Mouse (Mus musculus) midbrain, embryonic 14.5 days (tissue): ENCODE data around the gene Brip1. TPM values are rescaled to one million over a fixed set of nuclear protein-coding genes. Genes with fewer than 3 reads are reported as not detected.

Source experiments
- ATAC-seq: fragments of 200-750 bp; cut with Nextera tagmentation; 2 replicates; pipeline ENCODE4 v1.8.0; 2017; ENCODE audit warnings: moderate number of reproducible peaks, moderate library complexity; ENCODE audit not compliant: low FRiP score, low TSS enrichment
- DNase-seq: peaks from one replicate; pipeline ENCODE4 v3.0.0-alpha.2; 2015
- H3K27ac ChIP-seq: fragments of 300-500 bp; sonication (generic); replicated peaks from 2 replicates; pipeline ENCODE4 v1.5.1; 2014; ENCODE audit warnings: mild to moderate bottlenecking, low read depth, low read length, moderate library complexity
- H3K27me3 ChIP-seq: fragments of 300-500 bp; sonication (generic); 2 replicates; pipeline ENCODE4 v1.6.1; 2014; ENCODE audit warnings: low read length, control low read depth, mixed read lengths; ENCODE audit not compliant: control insufficient read depth, insufficient read depth
- H3K36me3 ChIP-seq: fragments of 300-500 bp; sonication (generic); 2 replicates; pipeline ENCODE4 v1.6.1; 2014; ENCODE audit warnings: low read length, control low read depth; ENCODE audit not compliant: control insufficient read depth, insufficient read depth
- H3K4me1 ChIP-seq: fragments of 300-500 bp; sonication (generic); 2 replicates; pipeline ENCODE4 v1.6.1; 2014; ENCODE audit warnings: mild to moderate bottlenecking, antibody characterized with exemption, low read length, control low read depth; ENCODE audit not compliant: control insufficient read depth, insufficient read depth
- H3K4me2 ChIP-seq: fragments of 300-500 bp; sonication (generic); 2 replicates; pipeline ENCODE4 v1.6.1; 2014; ENCODE audit warnings: mild to moderate bottlenecking, low read length, moderate library complexity
- H3K4me3 ChIP-seq: fragments of 300-500 bp; sonication (generic); replicated peaks from 2 replicates; pipeline ENCODE4 v1.5.1; 2014; ENCODE audit warnings: low read depth, low read length
- H3K9ac ChIP-seq: fragments of 300-500 bp; sonication (generic); replicated peaks from 2 replicates; pipeline ENCODE4 v1.6.1; 2014; ENCODE audit warnings: mild to moderate bottlenecking, low read length, moderate library complexity
- H3K9me3 ChIP-seq: fragments of 300-500 bp; sonication (generic); 2 replicates; pipeline ENCODE4 v1.6.1; 2016; ENCODE audit warnings: low read length, control low read depth, mixed read lengths; ENCODE audit not compliant: control insufficient read depth
- WGBS: fragments of 180-500 bp; shearing (Covaris S2); extraction: QIAGEN DNeasy Blood & Tissue Kit; methylation state at CpG from one replicate; pipeline ENCODE4 v1.1.7; 2014; 5-methylcytosine and 5-hydroxymethylcytosine counted together
- polyA plus RNA-seq: library from polyadenylated mRNA; unstranded; fragments of >200 nt; fragmentation: Nextera tagmentation; extraction: Ambion mirVana; gene quantifications from 2 replicates; pipeline ENCODE4 v1.2.1, GENCODE M21; 2014

Brip1 gene
- 0.90 and 1.8 TPM in 2 replicates for polyA plus RNA-seq

DNA sequence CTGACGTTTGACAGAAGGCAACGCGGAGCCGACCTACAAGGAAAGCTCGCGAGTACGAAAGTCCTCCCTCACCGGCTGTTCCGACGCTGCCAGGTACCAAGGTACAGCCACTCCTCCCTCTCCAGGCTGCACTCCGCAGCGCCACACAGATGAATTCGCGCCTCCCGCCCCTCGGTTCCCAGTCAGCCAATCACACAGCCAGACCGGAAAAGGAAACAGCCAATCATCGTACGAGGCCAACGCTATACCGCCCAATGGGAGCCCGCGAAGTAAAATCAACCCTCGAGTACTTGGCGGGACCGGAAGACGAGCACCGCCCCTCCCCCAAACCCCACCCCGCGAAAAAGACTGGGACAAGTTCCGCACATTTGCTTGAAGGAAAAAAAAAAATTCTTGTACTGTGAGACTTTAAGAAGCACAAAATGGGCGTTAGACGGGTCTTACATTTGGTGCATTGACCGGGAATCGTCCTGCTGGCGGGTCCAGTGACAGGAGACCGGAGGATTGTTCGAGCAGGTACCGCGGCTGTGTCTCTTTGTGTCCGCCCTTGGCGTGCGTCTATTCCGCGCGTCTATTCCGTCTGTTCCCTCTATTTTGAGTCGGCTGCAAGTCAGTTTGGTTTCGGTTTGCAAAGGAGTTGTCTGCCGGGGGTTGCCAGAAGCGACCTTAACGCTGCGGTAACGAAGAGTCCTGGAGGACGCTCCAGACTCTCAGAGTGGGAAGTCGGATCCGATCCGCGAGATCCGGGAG lies at the start of gene Brip1:
Brip1 (minus strand) TSS at position 157 of the 750 bp plus-strand sequence.
- Histone ChIP-seq H3K9ac (peak within 1 kb of the TSS; percentile 73), H3K36me3 (peaks cover 29% of the 10 kb centered on the region), H3K4me3 (peak within 1 kb of the TSS; percentile 76), H3K27ac (peak within 1 kb of the TSS; percentile 76), H3K4me1 (peaks cover 2% of the 10 kb centered on the region), H3K4me2 (peak within 1 kb of the TSS; percentile 80), H3K9me3 (peaks cover 10% of the 10 kb centered on the region), H3K27me3 (no peaks in the 10 kb centered on the region)
- peak; percentile 97 for DNase-seq
- WGBS = under 1% methylated on average over 60 of the region's 60 CpGs
- peak; percentile 98 for ATAC-seq

DNA sequence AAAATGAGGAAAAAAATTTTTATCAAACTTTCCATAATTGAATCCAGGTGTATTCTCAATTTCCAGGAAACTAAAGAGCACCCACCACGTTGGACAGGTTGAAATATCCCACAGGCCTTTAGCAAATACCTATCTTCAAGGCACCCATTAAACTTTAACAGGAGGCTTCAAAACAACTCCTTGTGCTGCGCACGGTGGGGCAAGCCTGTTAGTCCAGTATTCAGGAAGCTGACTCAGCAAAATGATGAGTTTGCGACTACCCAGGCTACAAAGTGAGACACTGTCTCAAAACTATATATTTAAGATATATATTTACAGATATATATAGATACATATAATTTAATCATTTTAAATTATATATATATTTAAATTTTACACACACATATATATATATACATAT lies 31.5 kb upstream of the Brip1 start:
- no peak overlapping the region for H3K27ac ChIP-seq
- no peak overlapping the region for H3K4me2 ChIP-seq
- no peak for DNase-seq
- H3K36me3 ChIP-seq = peaks cover 84% of the 10 kb centered on the region
- H3K9me3 ChIP-seq = no peaks in the 10 kb centered on the region
- H3K4me3 ChIP-seq = no peak overlapping the region
- no peaks in the 10 kb centered on the region for H3K27me3 ChIP-seq
- 97% methylated on average over 4 of the region's 4 CpGs for WGBS
- no peak for ATAC-seq
- H3K4me1 ChIP-seq = no peaks in the 10 kb centered on the region
- no peak overlapping the region for H3K9ac ChIP-seq

DNA sequence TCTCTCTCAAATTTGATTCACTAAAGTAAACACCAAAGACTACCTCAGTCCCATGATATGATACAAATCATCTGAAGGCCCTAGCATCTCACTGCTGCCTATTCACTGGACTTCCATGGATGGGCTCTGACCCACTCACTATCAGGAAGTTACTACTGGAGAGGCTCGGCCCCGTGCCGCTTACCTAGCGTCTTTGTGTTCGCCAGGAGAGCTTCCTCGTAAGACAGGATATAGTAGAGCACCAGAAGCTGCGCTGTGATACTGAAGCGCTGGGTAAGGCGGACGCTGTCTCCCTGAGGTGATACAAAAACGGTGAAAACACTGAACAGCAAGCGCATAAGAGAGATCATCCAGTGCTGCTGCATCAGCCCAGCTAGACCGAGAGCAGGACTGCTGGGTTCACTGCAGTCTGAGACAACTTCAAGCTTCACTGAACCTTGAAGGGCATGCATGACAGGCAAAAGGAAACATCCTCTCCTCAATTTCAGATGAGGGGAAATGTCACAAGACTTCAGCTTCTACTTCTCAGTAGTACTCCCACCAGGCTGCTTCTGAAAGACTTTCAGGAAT lies 30.9 kb upstream of the Brip1 start:
- H3K36me3 ChIP-seq = peaks cover 84% of the 10 kb centered on the region

DNA sequence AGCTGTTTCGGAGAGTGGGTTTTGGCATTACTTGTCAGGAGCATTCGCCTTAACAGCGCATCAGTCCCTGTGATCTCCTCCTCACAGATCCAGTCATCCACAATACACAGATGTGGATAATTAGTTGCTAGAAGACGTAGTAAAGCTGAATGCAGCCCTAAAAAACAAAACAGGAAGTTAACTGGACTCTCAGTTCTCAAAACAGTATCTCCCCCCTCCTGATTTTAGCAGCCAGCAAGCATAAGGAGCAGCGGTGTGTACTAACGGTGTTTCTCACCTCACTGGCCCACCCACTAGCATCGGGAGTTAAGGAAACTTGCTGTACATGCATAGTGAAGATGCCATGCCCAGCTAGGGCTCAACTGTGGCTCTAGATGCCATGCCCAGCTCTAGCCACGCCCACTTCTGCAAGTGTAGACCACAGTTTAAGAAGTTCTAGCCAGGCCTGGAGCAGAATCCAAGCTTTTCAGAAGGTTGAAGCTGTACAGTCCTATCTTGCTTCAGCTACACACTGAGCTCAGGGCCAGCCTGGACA lies 25.7 kb upstream of the Brip1 start:
- ATAC-seq (no peak), DNase-seq (no peak)
- Histone ChIP-seq H3K36me3 (peaks cover 76% of the 10 kb centered on the region), H3K27ac (no peak overlapping the region), H3K9me3 (no peaks in the 10 kb centered on the region), H3K27me3 (no peaks in the 10 kb centered on the region), H3K9ac (no peak overlapping the region), H3K4me3 (no peak overlapping the region), H3K4me2 (no peak overlapping the region), H3K4me1 (no peaks in the 10 kb centered on the region)
- WGBS = 91% methylated on average over 8 of the region's 8 CpGs

More for the DNA sequence above, 30.9 kb upstream of the Brip1 start:
- H3K4me3 ChIP-seq = no peak overlapping the region
- H3K27ac ChIP-seq = no peak overlapping the region
- no peaks in the 10 kb centered on the region for H3K9me3 ChIP-seq
- H3K27me3 ChIP-seq = no peaks in the 10 kb centered on the region
- H3K9ac ChIP-seq = no peak overlapping the region
- no peak for ATAC-seq
- WGBS = 97% methylated on average over 13 of the region's 13 CpGs
- no peak overlapping the region for H3K4me2 ChIP-seq
- H3K4me1 ChIP-seq = no peaks in the 10 kb centered on the region
- DNase-seq = no peak

DNA sequence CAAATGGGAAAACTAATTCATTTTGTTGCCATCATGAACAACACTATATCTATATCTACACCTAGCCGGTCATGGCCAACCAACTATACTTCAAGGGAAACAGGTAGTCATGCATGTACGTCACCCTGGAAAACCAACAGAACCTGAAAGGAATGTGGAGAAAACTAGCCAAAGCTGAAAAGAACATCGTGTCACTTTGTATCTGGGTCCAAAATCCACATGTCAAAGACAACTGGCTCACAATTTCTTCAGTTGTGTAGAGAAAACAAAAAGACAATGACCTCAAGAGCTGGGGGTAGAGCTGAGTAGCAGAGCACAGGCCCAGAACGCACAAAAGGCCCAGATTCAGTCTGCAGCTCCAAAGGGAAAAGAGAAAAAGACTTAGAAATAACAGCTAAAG lies 24.8 kb upstream of the Brip1 start:
- H3K27me3 ChIP-seq = no peaks in the 10 kb centered on the region
- no peaks in the 10 kb centered on the region for H3K4me1 ChIP-seq
- no peak overlapping the region for H3K9ac ChIP-seq
- H3K9me3 ChIP-seq = no peaks in the 10 kb centered on the region
- 84% methylated on average over 4 of the region's 4 CpGs for WGBS
- DNase-seq (no peak), ATAC-seq (no peak)
- no peak overlapping the region for H3K27ac ChIP-seq
- no peak overlapping the region for H3K4me3 ChIP-seq
- H3K36me3 ChIP-seq = peaks cover 73% of the 10 kb centered on the region
- no peak overlapping the region for H3K4me2 ChIP-seq

DNA sequence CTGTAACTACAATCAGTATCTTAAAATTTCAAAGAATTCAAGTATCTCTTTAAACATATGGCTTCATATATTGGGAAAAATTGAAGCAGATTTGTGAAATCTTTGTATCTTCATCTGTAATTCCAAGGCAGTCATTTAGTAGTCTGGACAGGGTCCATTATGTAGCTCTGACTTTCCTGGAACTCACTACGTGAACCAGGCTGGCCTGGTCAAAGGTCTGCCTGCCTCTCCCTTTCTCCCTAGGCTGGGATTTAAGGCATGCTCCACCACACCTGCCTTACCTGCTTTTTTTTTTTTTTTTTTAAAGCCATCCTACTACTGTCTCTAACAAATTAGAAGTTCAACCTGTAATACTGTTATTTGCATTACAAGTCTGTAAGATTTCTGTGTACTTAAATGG lies 10.8 kb upstream of the Brip1 start:
- Histone ChIP-seq H3K4me1 (no peaks in the 10 kb centered on the region), H3K4me3 (no peak overlapping the region), H3K27me3 (no peaks in the 10 kb centered on the region), H3K27ac (no peak overlapping the region), H3K9me3 (no peaks in the 10 kb centered on the region), H3K36me3 (peaks cover 72% of the 10 kb centered on the region), H3K4me2 (no peak overlapping the region), H3K9ac (no peak overlapping the region)
- DNase-seq (no peak), ATAC-seq (no peak)
- WGBS = 73% methylated on average over 1 of the region's 1 CpGs

DNA sequence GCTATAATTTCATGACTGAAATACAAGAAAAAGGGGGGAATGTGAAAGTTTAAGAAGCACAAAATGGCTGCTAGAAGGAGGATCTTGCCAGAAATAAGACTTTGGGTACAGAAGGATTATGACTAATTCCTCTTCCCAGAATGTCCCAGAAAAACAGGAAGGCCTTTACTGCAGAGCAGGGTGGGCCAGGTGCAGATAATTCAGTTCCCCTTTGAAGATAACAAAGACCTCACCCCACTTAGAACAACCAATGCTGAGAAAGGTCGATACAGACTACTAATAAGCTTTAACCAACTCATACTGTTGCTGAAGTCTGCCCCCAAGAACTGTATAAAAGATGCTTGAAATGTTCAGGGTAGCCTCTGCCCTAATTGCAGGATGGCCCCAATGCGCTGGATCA lies 8.1 kb upstream of the Brip1 start:
- Histone ChIP-seq H3K27me3 (no peaks in the 10 kb centered on the region), H3K9me3 (peaks cover 5% of the 10 kb centered on the region; the same call in 1 of the 2 replicates), H3K9ac (no peak overlapping the region), H3K4me3 (no peak overlapping the region), H3K4me1 (no peaks in the 10 kb centered on the region), H3K36me3 (peaks cover 75% of the 10 kb centered on the region), H3K27ac (no peak overlapping the region), H3K4me2 (no peak overlapping the region)
- ATAC-seq = no peak
- WGBS = 93% methylated on average over 2 of the region's 2 CpGs
- DNase-seq = no peak

DNA sequence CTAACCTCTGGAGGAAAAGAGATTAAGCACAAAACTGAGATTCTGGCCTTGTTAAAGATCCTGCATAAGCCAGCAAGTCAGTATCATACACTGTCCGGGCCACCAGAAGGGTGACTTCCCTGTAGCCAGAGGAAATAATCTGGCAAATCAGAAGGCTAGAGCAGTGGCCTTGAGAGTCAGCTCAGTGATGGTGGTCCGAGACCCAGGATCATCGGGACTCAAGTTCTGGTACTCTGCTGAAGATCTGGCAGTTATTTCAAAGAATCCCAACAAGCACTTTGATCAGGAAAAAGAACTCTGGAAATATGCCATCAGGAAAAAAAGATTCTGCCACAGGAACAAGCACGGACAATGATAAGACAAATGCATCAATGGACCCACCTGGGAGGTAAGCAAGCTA lies 4.9 kb upstream of the Brip1 start:
- no peak overlapping the region for H3K4me2 ChIP-seq
- H3K27me3 ChIP-seq = no peaks in the 10 kb centered on the region
- H3K36me3 ChIP-seq = peaks cover 62% of the 10 kb centered on the region
- peaks cover 10% of the 10 kb centered on the region for H3K9me3 ChIP-seq
- no peak for ATAC-seq
- no peak overlapping the region for H3K9ac ChIP-seq
- WGBS = over 99% methylated on average over 4 of the region's 4 CpGs
- H3K4me3 ChIP-seq = no peak overlapping the region
- no peak overlapping the region for H3K27ac ChIP-seq
- no peak for DNase-seq
- peaks cover 2% of the 10 kb centered on the region; the same call in 1 of the 2 replicates for H3K4me1 ChIP-seq

DNA sequence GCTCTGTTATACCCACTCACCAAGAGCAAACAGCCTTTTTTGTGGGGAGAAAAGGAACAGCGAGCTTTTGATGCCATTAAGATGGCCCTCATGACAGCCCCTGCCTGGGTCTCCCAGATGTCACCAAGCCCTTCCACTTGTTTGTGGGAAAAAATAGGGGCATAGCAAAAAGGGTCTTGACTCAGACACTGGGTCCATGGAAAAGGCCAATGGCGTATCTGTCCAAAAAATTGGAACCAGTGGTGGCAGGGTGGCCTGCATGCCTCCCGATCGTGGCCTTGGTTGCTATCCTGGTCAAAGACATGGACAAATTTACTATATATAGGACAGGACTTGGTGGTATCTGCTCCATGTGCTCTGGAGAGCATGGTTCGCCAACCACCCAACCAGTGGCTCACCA lies 4.0 kb upstream of the Brip1 start:
- Histone ChIP-seq H3K9ac (no peak overlapping the region), H3K9me3 (peaks cover 10% of the 10 kb centered on the region), H3K36me3 (peaks cover 62% of the 10 kb centered on the region), H3K4me3 (no peak overlapping the region), H3K4me1 (peaks cover 2% of the 10 kb centered on the region), H3K27ac (no peak overlapping the region), H3K27me3 (no peaks in the 10 kb centered on the region), H3K4me2 (no peak overlapping the region)
- DNase-seq (no peak), ATAC-seq (no peak)
- over 99% methylated on average over 5 of the region's 5 CpGs for WGBS
